Mouse (Mus musculus) heart, embryonic 11.5 days (tissue): ENCODE measurements around the gene Tollip. TPM values are rescaled to one million over a fixed set of nuclear protein-coding genes. Genes with fewer than 3 reads are reported as not detected.
"Not testable (repeated sequence)": the region's sequence is repeated elsewhere in the genome, so short reads cannot be mapped to it uniquely, and the experiment has no call there.

ENCODE experiments used
- ATAC-seq: fragments of 200-750 bp; cut with Nextera tagmentation; replicated peaks from 2 replicates; pipeline ENCODE4 v1.8.0; 2017; ENCODE audit warnings: moderate library complexity; ENCODE audit not compliant: insufficient number of reproducible peaks, low FRiP score, low TSS enrichment
- H3K27ac ChIP-seq: fragments of 300-500 bp; sonication (generic); 2 replicates; pipeline ENCODE4 v1.5.1; 2014; ENCODE audit warnings: mild to moderate bottlenecking, low read depth, low read length
- H3K27me3 ChIP-seq: fragments of 300-500 bp; sonication (generic); 2 replicates; pipeline ENCODE4 v1.6.1; 2014; ENCODE audit warnings: mild to moderate bottlenecking, low read length, mixed read lengths; ENCODE audit not compliant: control insufficient read depth, insufficient read depth
- H3K36me3 ChIP-seq: fragments of 300-500 bp; sonication (generic); 2 replicates; pipeline ENCODE4 v1.6.1; 2014; ENCODE audit warnings: mild to moderate bottlenecking, low read length, moderate library complexity, mixed read lengths; ENCODE audit not compliant: control insufficient read depth, insufficient read depth
- H3K4me1 ChIP-seq: fragments of 300-500 bp; sonication (generic); 2 replicates; pipeline ENCODE4 v1.6.1; 2014; ENCODE audit warnings: low read length; ENCODE audit not compliant: control insufficient read depth, insufficient read depth
- H3K4me2 ChIP-seq: fragments of 300-500 bp; sonication (generic); 2 replicates; pipeline ENCODE4 v1.6.1; 2014; ENCODE audit warnings: mild to moderate bottlenecking, moderate library complexity
- H3K4me3 ChIP-seq: fragments of 300-500 bp; sonication (generic); 2 replicates; pipeline ENCODE4 v1.5.1; 2014; ENCODE audit warnings: low read depth, low read length
- H3K9ac ChIP-seq: fragments of 300-500 bp; sonication (generic); 2 replicates; pipeline ENCODE4 v1.6.1; 2014; ENCODE audit warnings: mild to moderate bottlenecking, low read depth, low read length, moderate library complexity
- H3K9me3 ChIP-seq: fragments of 300-500 bp; sonication (generic); replicated peaks from 2 replicates; pipeline ENCODE4 v1.6.1; 2016; ENCODE audit warnings: low read length; ENCODE audit not compliant: control insufficient read depth
- WGBS: fragments of 180-500 bp; shearing (Covaris S2); extraction: QIAGEN DNeasy Blood & Tissue Kit; methylation state at CpG from one replicate; pipeline ENCODE4 v1.1.7; 2014; ENCODE audit not compliant: insufficient replicate concordance; 5-methylcytosine and 5-hydroxymethylcytosine counted together
- polyA plus RNA-seq: library from polyadenylated mRNA; unstranded; fragments of >200 nt; fragmentation: Nextera tagmentation; extraction: Ambion mirVana; gene quantifications from 2 replicates; pipeline ENCODE4 v1.2.1, GENCODE M21; 2014

Gene Tollip
- polyA plus RNA-seq, 1 experiment from 2014 or later = 36.2 TPM

- H3K9me3 ChIP-seq = no peaks in the 10 kb centered on the region
- no peak overlapping the region for H3K4me3 ChIP-seq
- peaks cover 6% of the 10 kb centered on the region; the same call in 1 of the 2 replicates for H3K4me1 ChIP-seq
- no peaks in the 10 kb centered on the region for H3K36me3 ChIP-seq
- no peak overlapping the region for H3K27ac ChIP-seq
- no peak overlapping the region for H3K4me2 ChIP-seq
- no peak for ATAC-seq
- peaks cover 61% of the 10 kb centered on the region for H3K27me3 ChIP-seq
- H3K9ac ChIP-seq = no peak overlapping the region
Measured at GRCm38 (mm10) chr7:141947512-141947911, 29.2 kb upstream of the Tollip start.

- Histone ChIP-seq H3K27ac (no peak overlapping the region), H3K9ac (no peak overlapping the region), H3K4me3 (no peak overlapping the region), H3K9me3 (no peaks in the 10 kb centered on the region), H3K4me1 (peaks cover 6% of the 10 kb centered on the region; the same call in 1 of the 2 replicates), H3K27me3 (peaks cover 45% of the 10 kb centered on the region), H3K36me3 (no peaks in the 10 kb centered on the region), H3K4me2 (no peak overlapping the region)
- WGBS = 39% methylated on average over 7 of the region's 7 CpGs
- no peak for ATAC-seq
Measured at GRCm38 (mm10) chr7:141945927-141946326, 27.6 kb upstream of the Tollip start.

GRCm38 (mm10) chr7:141943444-141943843 is 25.1 kb upstream of the Tollip start:
- 64% methylated on average over 5 of the region's 5 CpGs for WGBS
- Histone ChIP-seq H3K4me3 (no peak overlapping the region), H3K27me3 (peaks cover 21% of the 10 kb centered on the region), H3K9ac (no peak overlapping the region), H3K4me2 (no peak overlapping the region), H3K36me3 (no peaks in the 10 kb centered on the region), H3K4me1 (no peaks in the 10 kb centered on the region), H3K9me3 (no peaks in the 10 kb centered on the region), H3K27ac (no peak overlapping the region)
- ATAC-seq = no peak

- ATAC-seq = no peak
- 87% methylated on average over 6 of the region's 6 CpGs for WGBS
Measured at GRCm38 (mm10) chr7:141934951-141935350, 16.6 kb upstream of the Tollip start.

GRCm38 (mm10) chr7:141934128-141934898 is 16.0 kb upstream of the Tollip start:
- Histone ChIP-seq H3K27me3 (peaks cover 3% of the 10 kb centered on the region), H3K4me2 (no peak overlapping the region), H3K4me1 (no peaks in the 10 kb centered on the region), H3K9ac (no peak overlapping the region), H3K27ac (no peak overlapping the region), H3K4me3 (no peak overlapping the region), H3K9me3 (no peaks in the 10 kb centered on the region), H3K36me3 (no peaks in the 10 kb centered on the region)
- 65% methylated on average over 7 of the region's 7 CpGs for WGBS
- no peak for ATAC-seq

More at GRCm38 (mm10) chr7:141934951-141935350, 16.6 kb upstream of the Tollip start:
- H3K36me3 ChIP-seq = no peaks in the 10 kb centered on the region
- no peak overlapping the region for H3K4me3 ChIP-seq
- H3K4me1 ChIP-seq = no peaks in the 10 kb centered on the region
- no peak overlapping the region for H3K4me2 ChIP-seq
- H3K9ac ChIP-seq = no peak overlapping the region
- H3K9me3 ChIP-seq = no peaks in the 10 kb centered on the region
- H3K27ac ChIP-seq = no peak overlapping the region
- H3K27me3 ChIP-seq = peaks cover 3% of the 10 kb centered on the region

GRCm38 (mm10) chr7:141928642-141929041 is 10.3 kb upstream of the Tollip start:
- Histone ChIP-seq H3K9me3 (no peaks in the 10 kb centered on the region), H3K27me3 (peaks cover 3% of the 10 kb centered on the region), H3K9ac (no peak overlapping the region), H3K4me1 (no peaks in the 10 kb centered on the region), H3K4me2 (no peak overlapping the region), H3K4me3 (no peak overlapping the region), H3K36me3 (no peaks in the 10 kb centered on the region), H3K27ac (no peak overlapping the region)
- no peak for ATAC-seq
- WGBS = 61% methylated on average over 10 of the region's 10 CpGs

- 6% methylated on average over 7 of the region's 7 CpGs for WGBS
- Histone ChIP-seq H3K9me3 (no peaks in the 10 kb centered on the region), H3K4me2 (no peak overlapping the region), H3K4me3 (no peak overlapping the region), H3K27ac (no peak overlapping the region), H3K4me1 (no peaks in the 10 kb centered on the region), H3K27me3 (no peaks in the 10 kb centered on the region), H3K9ac (no peak overlapping the region), H3K36me3 (no peaks in the 10 kb centered on the region)
- ATAC-seq = peak; percentile 14; the same call in 1 of the 2 replicates
Measured at GRCm38 (mm10) chr7:141924917-141925316, 6.6 kb upstream of the Tollip start.

- H3K4me2 ChIP-seq, H3K27ac ChIP-seq, ATAC-seq, H3K4me1 ChIP-seq, H3K36me3 ChIP-seq, H3K4me3 ChIP-seq, H3K27me3 ChIP-seq, H3K9ac ChIP-seq, H3K9me3 ChIP-seq: not testable (repeated sequence)
- WGBS = 90% methylated on average over 17 of the region's 17 CpGs
Measured at GRCm38 (mm10) chr7:141924121-141924520, 5.8 kb upstream of the Tollip start.

- Histone ChIP-seq H3K4me2 (no peak overlapping the region), H3K9me3 (no peaks in the 10 kb centered on the region), H3K36me3 (no peaks in the 10 kb centered on the region), H3K4me1 (no peaks in the 10 kb centered on the region), H3K27ac (no peak overlapping the region), H3K27me3 (peaks cover 16% of the 10 kb centered on the region), H3K4me3 (no peak overlapping the region), H3K9ac (no peak overlapping the region)
- no peak for ATAC-seq
- WGBS = 50% methylated on average over 3 of the region's 3 CpGs
Measured at GRCm38 (mm10) chr7:141911305-141911704, 7.0 kb downstream of the Tollip start.
